Mouse (Mus musculus) cerebellum, adult 2 months (tissue): ENCODE results near the gene Szt2. TPM values are rescaled to one million over a fixed set of nuclear protein-coding genes. Genes with fewer than 3 reads are reported as not detected.

Experiments
- DNase-seq, 2 experiments: peaks; one replicate each; pipeline ENCODE4 v3.0.0; 2021
- H3K27ac ChIP-seq: fragments of 200-500 bp; 2 replicates; pipeline ENCODE4 v1.5.1; 2012; ENCODE audit warnings: low read length, control low read depth, inconsistent platforms; ENCODE audit not compliant: insufficient read depth
- H3K27me3 ChIP-seq: fragments of 200-500 bp; 2 replicates; pipeline ENCODE4 v1.6.1; 2012; ENCODE audit warnings: inconsistent platforms, mild to moderate bottlenecking, low read length, moderate library complexity; ENCODE audit not compliant: control insufficient read depth, insufficient read depth
- H3K4me1 ChIP-seq: fragments of 200-500 bp; 2 replicates; pipeline ENCODE4 v1.6.1; 2011; ENCODE audit warnings: low read length; ENCODE audit not compliant: control insufficient read depth, insufficient read depth
- H3K4me3 ChIP-seq: fragments of 200-500 bp; replicated peaks from 2 replicates; pipeline ENCODE3; 2011; ENCODE audit warnings: mild to moderate bottlenecking, low read depth, low read length, control low read depth; ENCODE audit not compliant: insufficient read depth
- CTCF ChIP-seq: fragments of 200-500 bp; IDR thresholded peaks from 2 replicates; pipeline ENCODE4 v1.5.1; 2011; ENCODE audit warnings: low read depth, mild to moderate bottlenecking, control low read depth, low read length, moderate library complexity, borderline replicate concordance; ENCODE audit not compliant: insufficient read depth
- POLR2A ChIP-seq: fragments of 200-500 bp; IDR thresholded peaks from 2 replicates; pipeline ENCODE4 v1.6.1; 2011; ENCODE audit warnings: low read length, control low read depth, borderline replicate concordance; ENCODE audit not compliant: insufficient read depth
- WGBS: fragments of 180-500 bp; shearing (Covaris S2); methylation state at CpG from one replicate; pipeline ENCODE4 v1.1.7; 2018; 5-methylcytosine and 5-hydroxymethylcytosine counted together
- polyA plus RNA-seq: library from polyadenylated mRNA; depleted of rRNA; stranded (reverse); fragments of >200 nt; gene quantifications from 2 replicates; pipeline ENCODE4 v1.2.3, GENCODE M21; 2012; rRNA removed

The Szt2 gene
- polyA plus RNA-seq, 1 experiment, result 38.0 TPM

GRCm38 (mm10) chr4:118316662-118317061 is 92.4 kb downstream of the Szt2 start:
- 84% methylated on average over 4 of the region's 4 CpGs for WGBS
- TF ChIP-seq CTCF (no peak), POLR2A (no peak)
- Histone ChIP-seq H3K4me1 (no peaks in the 10 kb centered on the region), H3K4me3 (no peak overlapping the region), H3K27ac (no peak overlapping the region), H3K27me3 (no peaks in the 10 kb centered on the region)
- DNase-seq, result no peak

DNA sequence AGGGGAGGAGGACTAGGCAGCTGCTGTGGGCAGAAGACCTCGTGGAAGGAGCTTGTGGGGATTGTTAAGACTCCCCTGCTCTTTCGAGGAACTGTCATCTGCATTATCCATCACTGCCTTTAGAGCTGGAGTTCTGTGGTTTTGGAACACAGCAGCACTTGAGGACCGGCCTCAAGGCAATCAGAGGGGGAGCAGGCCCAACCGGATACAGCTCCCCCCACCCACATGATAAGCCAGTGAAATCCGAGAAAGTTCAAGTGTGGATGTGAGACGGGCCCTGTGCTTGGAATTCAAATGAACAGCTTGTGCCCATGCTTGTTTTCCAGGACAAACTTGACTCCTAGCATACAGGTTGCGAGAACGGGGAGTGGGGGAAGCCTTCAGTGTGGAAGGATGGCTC is 93.8 kb downstream of the Szt2 start:
- no peak overlapping the region for H3K27ac ChIP-seq
- H3K4me3 ChIP-seq, result no peak overlapping the region
- TF ChIP-seq POLR2A (no peak), CTCF (no peak)
- no peak for DNase-seq
- no peaks in the 10 kb centered on the region for H3K27me3 ChIP-seq
- WGBS, result 55% methylated on average over 8 of the region's 8 CpGs
- H3K4me1 ChIP-seq, result no peaks in the 10 kb centered on the region

Other genes with a start within 250 kb of the Szt2 start
- gene Kdm4a, start 229.2 kb downstream of the Szt2 start, polyA plus RNA-seq, result 46.3 and 50.0 TPM in 2 replicates
- gene Ptprf, start 117.9 kb downstream of the Szt2 start, polyA plus RNA-seq, result 24.5 and 26.9 TPM in 2 replicates
- 61.0 and 65.8 TPM in 2 replicates for gene Med8, start 64 bp upstream of the Szt2 start, polyA plus RNA-seq
- 79.1 and 85.4 TPM in 2 replicates for gene Elovl1, start 18.8 kb upstream of the Szt2 start, polyA plus RNA-seq
- gene Cdc20, start 28.1 kb upstream of the Szt2 start, polyA plus RNA-seq, result 3.4 and 3.6 TPM in 2 replicates
- 0.05 TPM in 2 replicates for gene Mpl, start 48.2 kb upstream of the Szt2 start, polyA plus RNA-seq
- gene Tie1, start 80.8 kb upstream of the Szt2 start, polyA plus RNA-seq, result 10.7 and 12.8 TPM in 2 replicates
- not detected in 2 replicates for gene 2610528J11Rik, start 117.7 kb upstream of the Szt2 start, polyA plus RNA-seq
- 43.5 and 60.1 TPM in 2 replicates for gene Tmem125, start 134.8 kb upstream of the Szt2 start, polyA plus RNA-seq
- 0.27 and 0.36 TPM in 2 replicates for gene Cfap57, start 211.5 kb upstream of the Szt2 start, polyA plus RNA-seq
- 61.9 and 64.0 TPM in 2 replicates for gene Ebna1bp2, start 211.5 kb upstream of the Szt2 start, polyA plus RNA-seq
- gene Olfr62, start 249.7 kb upstream of the Szt2 start, polyA plus RNA-seq, result not detected in 2 replicates